Comparison of ENCODE assay signal across 25 mouse cellular contexts in the genomic region with DNA sequence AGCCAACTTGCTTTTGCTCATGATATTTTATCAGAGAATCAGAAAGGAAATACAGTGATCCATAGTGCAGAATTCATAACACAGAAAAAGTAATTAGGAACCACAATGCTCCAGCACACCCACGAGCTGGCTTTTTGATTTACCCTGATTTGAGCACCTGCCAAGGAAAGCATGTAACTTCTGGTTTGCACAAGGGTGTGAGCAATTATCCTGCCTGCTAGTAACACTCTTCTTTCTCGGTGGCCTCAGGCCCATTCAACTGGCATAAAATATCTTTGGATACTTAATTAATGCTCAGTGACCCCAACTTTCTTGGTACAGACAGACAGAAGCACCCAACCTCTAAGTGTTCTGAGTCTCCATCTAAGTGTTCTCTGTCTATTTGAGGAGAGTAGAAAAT. TPM values are rescaled to one million over a fixed set of nuclear protein-coding genes. Genes with fewer than 3 reads are reported as not detected.
DNase-seq lines count a peak whose midpoint lies in the region; ATAC-seq lines count a peak whose summit lies in the region.
"Had no signal": no experiment of that assay in that cellular context is flagged by ENCODE, and none has a peak within 500 bp of the region (broad histone marks: within the 10 kb centered on the region; RNA-seq: fewer than 3 reads in every experiment).

No protein-coding gene starts in this region.

- no peak overlapping the region for H3K4me3 ChIP-seq in forebrain, embryonic 14.5 days (ENCODE audit: low read depth, low read length)
- no peak overlapping the region for H3K4me3 ChIP-seq in forebrain, embryonic 15.5 days
- H3K4me3 ChIP-seq in midbrain, embryonic 11.5 days (ENCODE audit: low read depth, low read length), result no peak overlapping the region
- H3K4me3 ChIP-seq: embryonic facial prominence, embryonic 12.5 days; forebrain, embryonic 13.5 days; gastrocnemius, adult 2 months; heart, embryonic 13.5 days; hindbrain, embryonic 12.5 days had no signal

- ATAC-seq in forebrain, embryonic 14.5 days, result no peak
- no peak for ATAC-seq in forebrain, embryonic 15.5 days (replicated peaks)
- ATAC-seq in midbrain, embryonic 11.5 days (ENCODE audit: low FRiP score), result no peak
- ATAC-seq: activated CD4-positive, CD25-positive, alpha-beta regulatory T cell, adult 4 months; forebrain, embryonic 13.5 days; hindbrain, embryonic 16.5 days; Patski had no signal

- no peaks in the 10 kb centered on the region for H3K9me3 ChIP-seq in forebrain, embryonic 14.5 days (replicated peaks; ENCODE audit: control insufficient read depth, low read length)
- no peaks in the 10 kb centered on the region for H3K9me3 ChIP-seq in forebrain, embryonic 15.5 days
- H3K9me3 ChIP-seq in midbrain, embryonic 11.5 days (ENCODE audit: control insufficient read depth, low read length), result no peaks in the 10 kb centered on the region
- H3K9me3 ChIP-seq: embryonic facial prominence, embryonic 12.5 days; forebrain, embryonic 13.5 days; heart, embryonic 13.5 days; hindbrain, embryonic 12.5 days had no signal

- H3K9ac ChIP-seq in forebrain, embryonic 14.5 days (ENCODE audit: low read length), result no peak overlapping the region
- no peak overlapping the region for H3K9ac ChIP-seq in forebrain, embryonic 15.5 days (replicated peaks)
- no peak overlapping the region for H3K9ac ChIP-seq in midbrain, embryonic 11.5 days (ENCODE audit: low read length)
- H3K9ac ChIP-seq: embryonic facial prominence, embryonic 12.5 days; forebrain, embryonic 13.5 days; heart, embryonic 13.5 days; hindbrain, embryonic 12.5 days had no signal

- 48% methylated on average over 2 of the region's 2 CpGs for WGBS in forebrain, embryonic 14.5 days
- WGBS in forebrain, embryonic 15.5 days, result 28% methylated on average over 2 of the region's 2 CpGs
- 69% methylated on average over 2 of the region's 2 CpGs for WGBS in midbrain, embryonic 11.5 days

- H3K4me2 ChIP-seq in forebrain, embryonic 14.5 days (ENCODE audit: low read length), result no peak overlapping the region
- H3K4me2 ChIP-seq in forebrain, embryonic 15.5 days (replicated peaks), result no peak overlapping the region
- H3K4me2 ChIP-seq in midbrain, embryonic 11.5 days, result no peak overlapping the region
- H3K4me2 ChIP-seq: embryonic facial prominence, embryonic 12.5 days; forebrain, embryonic 13.5 days; heart, embryonic 13.5 days; hindbrain, embryonic 12.5 days had no signal

- DNase-seq in forebrain, embryonic 14.5 days (ENCODE audit: low spot score), result peak; percentile 48
- peak; percentile 11 to 69 for DNase-seq in layer of hippocampus, adult 18-20 months (ENCODE audit: low spot score in 2 of 2)
- no peak for DNase-seq in layer of hippocampus, postnatal 25 days (ENCODE audit: extremely low spot score in 1 of 2, low spot score in 1 of 2)
- peak; percentile 52 for DNase-seq in layer of hippocampus, adult 9-11 months
- peak; percentile 56 for DNase-seq in retina, postnatal 1 day
- no peak for DNase-seq in midbrain, embryonic 11.5 days (ENCODE audit: low spot score, missing footprints)
- no peak for DNase-seq in lung, postnatal 25 days (ENCODE audit: low spot score)
- DNase-seq: adrenal gland, postnatal 14 days; cerebellum, postnatal 10 days; embryo, embryonic 11 days; gastrocnemius, adult 2 months; gastrocnemius, postnatal 25 days; heart, postnatal 4 days had no signal

- H3K4me1 ChIP-seq in forebrain, embryonic 14.5 days (ENCODE audit: control insufficient read depth, insufficient read depth, low read length), result no peaks in the 10 kb centered on the region
- no peaks in the 10 kb centered on the region for H3K4me1 ChIP-seq in forebrain, embryonic 15.5 days
- H3K4me1 ChIP-seq in midbrain, embryonic 11.5 days (ENCODE audit: control insufficient read depth, insufficient read depth, low read length), result peaks cover 4% of the 10 kb centered on the region; the same call in 1 of the 2 replicates
- H3K4me1 ChIP-seq: embryonic facial prominence, embryonic 12.5 days; heart, embryonic 13.5 days had no signal

- no peaks in the 10 kb centered on the region for H3K36me3 ChIP-seq in forebrain, embryonic 14.5 days (ENCODE audit: control insufficient read depth, insufficient read depth, low read length)
- H3K36me3 ChIP-seq in forebrain, embryonic 15.5 days, result no peaks in the 10 kb centered on the region
- H3K36me3 ChIP-seq in midbrain, embryonic 11.5 days (ENCODE audit: control insufficient read depth, insufficient read depth, low read length), result no peaks in the 10 kb centered on the region
- H3K36me3 ChIP-seq: embryonic facial prominence, embryonic 12.5 days; heart, embryonic 13.5 days; hindbrain, embryonic 12.5 days had no signal

- H3K27me3 ChIP-seq in forebrain, embryonic 14.5 days (replicated peaks; ENCODE audit: control insufficient read depth, insufficient read depth, low read length), result no peaks in the 10 kb centered on the region
- H3K27me3 ChIP-seq in forebrain, embryonic 15.5 days, result no peaks in the 10 kb centered on the region
- no peaks in the 10 kb centered on the region for H3K27me3 ChIP-seq in midbrain, embryonic 11.5 days (ENCODE audit: control insufficient read depth, insufficient read depth, low read length)
- H3K27me3 ChIP-seq: embryonic facial prominence, embryonic 12.5 days; forebrain, embryonic 13.5 days; heart, embryonic 13.5 days; hindbrain, embryonic 12.5 days; Patski had no signal

- H3K27ac ChIP-seq in forebrain, embryonic 14.5 days (ENCODE audit: low read depth, low read length), result no peak overlapping the region
- no peak overlapping the region for H3K27ac ChIP-seq in forebrain, embryonic 15.5 days (replicated peaks)
- no peak overlapping the region for H3K27ac ChIP-seq in midbrain, embryonic 11.5 days (ENCODE audit: low read depth, low read length)
- H3K27ac ChIP-seq: embryonic facial prominence, embryonic 12.5 days; forebrain, embryonic 13.5 days; gastrocnemius, adult 2 months; heart, embryonic 13.5 days; hindbrain, embryonic 12.5 days had no signal

RNA-seq across cellular contexts. Expression of gene Lrrtm1, which starts 57.6 kb away (rescaled TPM):
- polyA plus RNA-seq in forebrain, embryonic 14.5 days (2014; fragmentation: Nextera tagmentation; extraction: Ambion mirVana), result 29.6 and 40.2 TPM in 2 replicates
- 51.9 and 54.7 TPM in 2 replicates for polyA plus RNA-seq in forebrain, embryonic 15.5 days (2015; fragmentation: Nextera tagmentation; extraction: Ambion mirVana)
- total RNA-seq in layer of hippocampus, adult 18-20 months (2021), result 100 to 1,000 TPM; 114 to 117 TPM
- total RNA-seq in layer of hippocampus, postnatal 25 days (2021), result 100 to 1,000 TPM; 117 to 125 TPM
- 7.9 and 8.8 TPM in 2 replicates for polyA plus RNA-seq in midbrain, embryonic 11.5 days (2014; fragmentation: Nextera tagmentation; extraction: Ambion mirVana)
- total RNA-seq: common myeloid progenitor, adult 5-6 weeks; gastrocnemius, adult 2 months; gastrocnemius, postnatal 25 days; granulocyte monocyte progenitor cell, adult 5-6 weeks; MEL had no signal
- polyA plus RNA-seq: activated CD4-positive, CD25-positive, alpha-beta regulatory T cell, adult 4 months; C2C12 had no signal

Comparison
In these comparisons a context has a peak if more than half of its experiments do, and no peak if none do; other contexts are left out.
1. DNase-seq: peak in forebrain, embryonic 14.5 days (single experiment), layer of hippocampus, adult 18-20 months (2 of 2), layer of hippocampus, adult 9-11 months (single experiment) and retina, postnatal 1 day (single experiment); none in layer of hippocampus, postnatal 25 days (0 of 2), midbrain, embryonic 11.5 days (single experiment) and lung, postnatal 25 days (single experiment).